Mouse (Mus musculus) heart, adult 8-10 months (tissue): ENCODE data around the gene Tubgcp3. TPM values are rescaled to one million over a fixed set of nuclear protein-coding genes. Genes with fewer than 3 reads are reported as not detected.

ENCODE experiments used
- DNase-seq: peaks from one replicate; pipeline ENCODE4 v3.0.0; 2022; ENCODE audit warnings: low spot score
- total RNA-seq, 4 experiments: library from RNA; stranded (reverse); gene quantifications; 2 replicates each; pipeline ENCODE4 v1.2.4; 2022

Tubgcp3 gene
- total RNA-seq = 10 to 100 TPM; 11.0 to 13.7 (median 12.6) TPM

DNA sequence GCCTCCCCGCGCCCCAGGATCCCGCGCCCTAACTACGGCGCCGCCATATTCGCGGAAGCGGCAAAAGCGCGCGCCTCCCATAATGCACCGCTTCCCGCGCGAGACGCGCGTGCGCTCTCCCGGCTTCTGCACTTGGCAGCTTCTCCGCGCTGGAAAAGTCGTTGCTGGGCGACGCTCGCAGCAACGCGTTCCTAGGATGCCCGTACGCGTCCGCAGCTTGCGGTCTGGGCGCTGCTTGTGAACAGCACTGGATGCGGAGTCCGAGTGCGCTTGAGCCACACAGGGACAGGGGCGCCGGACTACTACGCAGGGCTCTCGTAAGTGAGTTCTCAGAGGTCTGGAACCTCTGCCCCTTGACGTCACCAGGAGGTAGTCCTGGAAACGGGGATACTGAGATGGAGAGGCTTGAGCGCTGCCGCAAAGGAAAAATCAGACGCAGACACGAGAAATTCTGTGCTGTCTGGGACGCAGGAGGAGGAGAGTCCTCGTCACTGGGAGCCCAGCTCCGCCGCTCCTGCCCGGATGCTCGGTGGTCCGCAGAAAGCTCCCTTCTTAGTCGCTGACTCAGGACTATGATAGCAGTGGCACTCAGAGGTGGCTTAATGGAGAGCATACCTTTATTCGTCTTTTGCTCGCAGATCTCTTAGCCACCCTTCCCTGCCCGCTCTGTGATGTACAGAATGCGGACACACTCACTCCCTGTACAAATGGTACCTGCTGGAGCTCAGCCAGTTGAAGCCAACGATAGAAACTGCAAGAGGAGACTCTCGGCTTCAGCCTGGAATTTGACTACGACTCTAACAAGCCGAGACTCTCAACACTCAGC, at the start of gene Tubgcp3:
Tubgcp3 (minus strand) TSS at position 193 of the 826 bp plus-strand sequence.
- peak; percentile 86 for DNase-seq

DNA sequence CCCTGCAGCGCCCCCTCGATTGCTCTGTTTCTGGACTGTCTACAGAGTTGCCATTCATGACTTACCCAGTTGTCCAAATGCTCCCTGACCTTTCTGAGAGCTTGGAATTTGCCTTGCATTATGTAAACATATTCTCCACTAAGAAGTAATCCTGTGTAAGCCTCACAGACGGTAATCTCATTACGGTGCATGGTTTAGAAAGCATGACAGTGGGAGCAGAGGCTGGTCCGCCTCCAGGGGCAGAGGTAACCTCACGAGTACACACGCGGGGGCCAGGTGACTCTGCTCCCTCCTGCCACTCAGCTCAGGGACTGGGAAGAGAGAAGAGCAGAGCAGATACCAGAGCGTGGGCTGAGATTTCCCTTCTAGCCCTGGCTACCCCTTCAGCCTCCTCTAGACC, 47.0 kb upstream of the Tubgcp3 start:
- no peak for DNase-seq

DNA sequence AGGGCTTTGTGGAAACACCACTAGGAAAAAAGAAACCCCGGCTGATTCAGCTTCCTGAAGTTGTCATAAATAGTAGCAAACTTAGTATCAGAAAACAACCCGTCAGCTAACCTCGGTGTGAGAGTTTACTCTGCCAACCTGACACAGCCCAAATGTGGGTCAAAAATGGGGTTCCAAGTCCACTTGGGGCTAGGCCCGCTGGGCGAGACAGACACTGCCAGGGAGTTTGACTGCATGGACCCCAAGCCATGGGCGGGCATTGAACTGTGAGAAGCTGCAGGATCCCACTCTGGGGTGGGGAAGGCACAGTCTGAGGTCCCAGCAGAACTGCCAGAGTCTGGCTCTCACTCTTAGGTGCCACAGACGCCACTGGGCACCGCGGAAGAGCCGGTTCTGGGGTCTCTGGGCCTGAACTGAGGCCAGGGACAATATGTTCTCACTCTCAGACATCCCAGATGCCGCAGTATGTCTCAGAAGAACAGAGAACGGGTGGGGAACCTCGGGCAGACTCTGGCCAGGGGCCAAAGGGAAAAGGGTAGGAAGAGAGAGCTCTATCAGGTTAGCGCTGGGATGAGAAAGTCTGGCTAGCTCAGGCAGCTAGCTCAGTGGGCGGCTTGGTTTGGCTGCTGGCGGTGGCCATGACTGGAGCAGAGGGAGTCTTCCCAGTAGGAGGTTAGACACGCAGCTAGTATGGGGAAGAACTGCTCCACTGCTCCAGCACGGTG, 44.0 kb upstream of the Tubgcp3 start:
- no peak for DNase-seq

DNA sequence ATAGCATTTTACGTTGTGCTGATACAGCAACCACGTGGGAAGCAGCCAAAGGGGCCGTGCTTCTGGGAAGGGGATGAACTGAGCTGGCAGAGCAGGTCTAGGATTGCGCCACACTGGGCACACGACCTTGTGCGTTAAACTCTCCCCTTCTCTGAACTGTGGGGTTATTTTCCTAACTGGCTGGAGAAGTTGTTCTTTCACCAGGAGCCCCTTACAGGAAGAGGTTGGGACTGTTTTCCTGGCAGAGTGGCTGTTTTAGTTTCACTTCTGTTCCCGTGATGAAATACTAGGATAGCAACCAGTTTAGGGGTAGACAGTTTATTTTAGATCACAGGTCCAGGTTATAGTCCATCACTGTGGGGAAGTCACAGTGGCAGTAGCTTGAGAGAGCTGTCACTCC, 39.6 kb upstream of the Tubgcp3 start:
- no peak for DNase-seq

DNA sequence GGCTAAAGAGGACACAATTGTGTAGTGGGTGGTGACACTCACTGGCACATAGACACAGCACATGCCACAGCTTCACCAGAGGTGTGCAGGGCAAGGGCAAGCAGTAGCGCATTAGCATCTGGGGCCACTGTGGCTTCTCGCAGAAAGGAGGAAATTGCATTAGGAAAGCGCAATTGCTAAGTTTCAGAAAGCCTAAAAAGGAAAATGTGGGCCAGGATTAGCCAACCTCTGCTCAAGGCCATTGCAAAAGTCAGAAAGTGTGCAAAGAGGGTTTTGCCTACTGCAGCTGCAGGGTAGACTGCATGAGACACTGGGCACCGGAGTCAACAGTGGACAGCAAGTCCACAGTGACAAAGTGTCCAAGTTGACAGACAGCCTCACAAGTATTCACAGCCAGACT, 31.5 kb upstream of the Tubgcp3 start:
- DNase-seq = no peak

DNA sequence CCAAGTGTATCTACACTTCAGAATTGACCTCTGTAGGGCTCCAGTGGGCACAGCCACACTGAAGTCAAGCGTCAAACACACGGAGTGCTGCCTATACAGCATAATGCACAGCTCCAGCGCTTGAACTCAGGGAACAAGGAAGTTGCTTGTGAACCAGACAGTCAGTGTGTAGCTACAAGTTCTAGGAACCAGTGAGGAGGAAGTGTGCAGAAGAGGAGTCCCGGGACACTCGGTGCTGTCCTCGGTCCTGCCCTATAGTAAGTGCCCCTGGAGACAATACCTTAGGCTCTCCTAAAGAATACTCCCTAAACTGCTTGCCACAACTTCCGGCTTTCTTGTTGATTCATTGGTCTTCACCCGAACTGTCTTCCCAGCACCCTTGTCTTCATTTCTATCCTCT, 30.2 kb upstream of the Tubgcp3 start:
- DNase-seq = no peak

DNA sequence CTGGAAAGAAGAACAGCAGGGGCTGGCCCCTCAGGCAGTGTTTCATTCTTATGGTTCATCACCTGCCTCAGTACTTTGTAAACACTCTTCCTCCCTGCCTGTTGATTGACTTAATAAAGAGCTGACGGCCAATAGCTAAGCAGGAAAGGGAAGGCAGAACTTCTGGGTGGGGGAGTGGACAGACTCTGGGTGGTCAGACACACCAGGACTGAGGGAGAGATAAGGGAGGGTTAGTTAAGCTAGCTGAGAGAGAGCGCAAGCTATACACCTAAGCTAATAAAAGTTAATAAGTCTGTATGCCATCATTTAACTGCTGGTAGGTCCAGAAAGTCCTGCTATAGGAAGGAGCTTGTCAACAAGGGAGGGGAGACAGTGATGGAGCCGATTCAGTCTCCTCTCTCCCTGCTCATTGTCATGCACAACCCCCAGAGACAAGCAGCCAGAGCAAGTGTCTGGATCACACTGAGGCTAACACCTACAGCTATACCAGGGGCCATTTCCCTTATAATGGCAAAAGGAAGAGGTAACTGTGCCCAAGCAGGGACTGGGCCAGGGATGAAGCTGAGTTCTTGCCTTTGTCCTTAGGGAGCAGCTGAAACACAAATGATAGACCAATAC, 26.7 kb upstream of the Tubgcp3 start:
- no peak for DNase-seq

DNA sequence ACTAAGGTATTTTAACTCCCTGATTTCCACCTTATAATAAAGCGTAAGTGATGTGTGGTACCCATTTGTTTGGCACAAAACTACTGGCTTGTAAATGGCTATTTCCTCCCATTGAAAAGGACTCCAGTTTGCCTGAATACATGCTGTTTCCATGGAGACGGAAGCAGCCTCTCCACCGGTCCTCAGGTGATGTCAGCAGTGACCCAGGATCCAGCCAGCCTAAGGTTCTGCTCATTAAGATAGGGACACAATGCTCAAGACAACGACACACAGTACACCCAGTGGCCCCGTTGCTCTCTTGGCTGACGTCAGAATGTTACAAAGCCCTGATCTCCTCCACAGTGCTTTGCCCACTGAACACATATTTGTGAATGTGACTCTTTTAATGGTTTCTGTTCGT, 16.8 kb upstream of the Tubgcp3 start:
- DNase-seq = no peak

DNA sequence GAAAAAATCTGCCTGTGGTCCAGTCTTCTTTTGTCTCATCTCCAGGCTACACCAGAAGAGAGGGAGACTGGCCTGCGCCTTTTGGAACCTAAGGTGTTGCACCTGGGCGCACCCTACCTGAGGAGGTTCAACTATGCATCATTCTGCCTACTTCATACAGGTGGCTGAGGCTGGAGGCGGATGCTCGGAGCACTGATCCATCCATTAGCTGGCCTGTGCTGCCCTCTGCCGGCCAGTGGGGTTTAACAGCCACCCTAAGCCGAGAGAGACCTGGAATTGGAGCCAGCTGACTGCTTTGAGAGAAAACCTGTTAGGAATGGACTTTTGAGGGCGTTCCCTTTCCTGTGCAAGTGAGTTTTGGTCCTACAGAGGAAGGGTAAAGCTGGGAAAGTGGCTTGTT, 5.5 kb upstream of the Tubgcp3 start:
- DNase-seq = peak; percentile 73

DNA sequence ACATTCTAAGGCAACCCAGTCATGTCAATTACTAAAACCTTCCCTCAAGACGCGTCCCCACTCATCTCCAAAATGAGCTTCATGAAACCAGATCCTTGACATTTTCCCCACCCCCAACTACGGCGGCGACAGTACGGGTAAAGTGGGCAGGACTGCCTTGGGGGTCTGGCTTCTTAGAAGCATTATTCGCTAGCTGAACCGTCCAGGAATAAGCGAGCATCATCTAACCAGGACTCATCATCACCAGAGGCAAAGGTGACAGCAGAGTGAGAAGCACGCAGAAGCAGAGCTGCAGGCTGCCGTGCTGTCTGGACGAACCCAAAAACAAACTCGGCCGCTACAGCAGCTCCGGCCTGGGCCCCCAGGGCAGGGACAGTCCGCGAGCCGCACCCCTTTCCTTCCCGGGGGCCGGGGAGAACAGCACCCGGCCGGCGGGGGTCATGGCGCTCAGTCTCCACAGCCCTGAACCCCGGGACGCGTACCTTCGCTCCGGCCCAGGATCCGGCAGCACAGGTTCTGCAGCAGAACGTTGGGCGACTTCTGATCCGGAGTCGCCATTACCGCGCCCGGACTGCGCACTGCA, 484 bp downstream of the Tubgcp3 start:
- no peak for DNase-seq

DNA sequence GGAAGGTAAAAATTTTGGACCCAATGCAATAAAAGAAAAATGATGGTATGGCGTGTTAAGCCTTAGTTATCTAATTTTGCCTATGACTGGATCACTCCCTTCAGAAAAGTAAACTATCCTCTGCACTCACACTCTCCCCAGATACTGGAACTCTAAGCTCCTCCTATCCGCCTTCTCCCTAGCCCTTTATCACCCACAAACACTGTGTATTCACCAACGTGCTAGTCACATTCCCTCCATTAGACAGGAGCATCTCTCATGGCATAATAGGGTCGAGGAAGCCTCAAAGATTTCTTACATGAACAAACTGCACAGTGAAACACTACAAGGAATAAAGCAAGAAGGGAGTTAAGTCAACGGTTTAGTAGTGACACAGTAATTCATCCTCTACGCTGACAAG, 1.1 kb downstream of the Tubgcp3 start:
- no peak for DNase-seq

DNA sequence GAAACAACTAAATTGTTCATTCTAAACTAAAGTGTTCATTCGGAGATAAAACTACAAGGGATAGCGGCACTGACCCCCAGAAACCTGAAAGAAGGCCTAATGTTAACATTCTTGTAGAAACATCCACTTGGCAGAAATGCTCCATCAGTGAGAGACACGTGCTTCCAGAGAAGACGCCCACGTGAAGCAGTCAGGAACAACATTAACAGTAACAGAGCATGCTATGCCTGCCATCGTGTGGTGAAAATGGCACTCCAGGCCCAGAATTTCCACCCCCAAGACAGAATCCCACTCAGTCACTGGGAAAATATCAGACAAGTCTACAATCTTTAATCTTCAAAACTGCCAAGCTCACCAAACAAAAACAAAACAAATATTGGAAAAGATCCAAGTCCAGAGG, 3.2 kb downstream of the Tubgcp3 start:
- DNase-seq = no peak

DNA sequence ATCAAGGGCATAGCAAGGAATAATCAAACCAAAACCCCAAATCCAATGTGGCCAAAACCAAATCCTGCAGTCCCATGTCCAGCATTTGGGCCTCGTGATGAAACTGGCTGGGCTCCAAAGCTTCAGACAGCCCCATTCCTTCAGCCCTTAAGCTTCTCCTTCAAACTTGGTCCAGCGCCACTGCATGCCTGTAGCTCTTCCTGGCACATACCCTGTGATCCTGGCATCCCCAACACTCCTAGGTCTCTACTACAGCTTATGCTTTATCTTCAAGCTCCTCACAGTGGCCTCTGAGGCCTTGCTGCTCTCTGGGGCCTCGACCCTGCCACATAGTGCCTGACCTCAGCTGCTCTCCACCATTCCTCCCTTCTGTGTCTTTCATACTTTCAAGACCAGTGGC, 5.5 kb downstream of the Tubgcp3 start:
- DNase-seq = peak; percentile 42

DNA sequence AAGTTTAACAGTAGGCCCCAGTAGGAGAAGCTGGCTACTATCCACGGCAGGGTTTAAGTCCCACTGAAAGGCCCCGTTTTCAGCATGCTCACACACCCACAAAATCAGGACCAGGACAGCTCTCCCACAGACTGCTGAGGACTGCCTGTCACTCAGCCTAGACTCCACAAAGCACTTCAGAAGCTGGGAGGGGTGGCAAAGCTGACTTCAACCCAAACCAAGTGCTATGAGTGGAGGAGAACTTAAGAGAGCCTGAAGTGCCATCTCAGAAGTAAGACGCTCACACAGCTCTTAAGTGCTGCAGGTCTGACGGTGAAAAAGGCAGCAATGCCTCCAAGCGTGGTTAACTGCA, 9.0 kb downstream of the Tubgcp3 start:
- DNase-seq = no peak

DNA sequence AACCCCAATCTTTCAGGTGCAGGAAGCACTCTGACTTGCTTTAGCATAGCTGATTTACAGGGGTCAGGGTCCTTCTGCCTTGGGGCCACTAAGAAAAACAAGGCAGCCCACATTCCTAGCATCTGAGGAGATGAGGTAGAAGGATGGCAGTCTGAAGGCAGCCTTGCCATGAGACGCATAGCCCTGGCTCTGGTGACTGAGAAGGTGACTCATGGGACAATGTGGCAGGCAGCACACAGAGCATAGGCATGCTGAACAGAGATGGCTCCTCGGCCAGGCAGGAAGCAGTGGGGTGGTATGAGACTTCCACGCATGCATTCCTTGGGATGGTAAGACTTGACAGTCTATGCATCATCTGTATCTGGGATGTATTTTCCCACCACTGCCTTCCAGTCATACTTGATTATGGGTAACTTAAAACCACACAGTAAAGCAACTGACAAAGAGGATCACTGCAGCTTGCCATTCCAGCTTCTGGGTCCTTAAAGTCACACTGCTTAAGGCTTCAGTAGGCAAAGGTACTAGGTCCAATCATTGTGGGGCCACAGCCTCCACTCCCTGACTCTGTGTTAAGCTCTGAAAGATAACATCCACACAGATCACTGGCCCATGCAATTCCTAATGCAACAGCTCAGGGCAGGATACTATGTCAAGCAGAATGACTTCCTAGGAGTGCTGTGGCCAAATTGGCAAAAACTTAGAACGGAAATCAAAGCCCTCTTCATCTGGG, 9.5 kb downstream of the Tubgcp3 start:
- no peak for DNase-seq

DNA sequence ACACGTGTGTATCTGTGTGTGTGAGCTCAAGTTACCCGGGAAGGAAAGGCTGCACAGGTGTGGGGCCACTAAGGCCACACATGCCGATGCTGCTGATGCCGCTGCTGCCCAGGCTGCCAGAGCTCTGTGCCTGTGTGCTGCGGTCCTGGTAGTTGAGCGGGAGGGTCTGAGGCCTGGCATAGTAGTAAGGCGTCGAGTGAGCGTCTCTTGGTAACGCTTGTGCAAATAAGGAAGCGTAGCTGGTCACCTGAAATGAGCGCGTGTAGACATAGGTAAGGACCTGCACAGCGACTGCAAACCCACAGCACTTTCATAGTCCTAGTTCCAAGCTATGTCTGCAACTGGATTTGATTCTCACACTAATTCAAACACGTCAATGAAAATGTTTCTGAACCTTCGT, 14.6 kb downstream of the Tubgcp3 start:
- DNase-seq = no peak

DNA sequence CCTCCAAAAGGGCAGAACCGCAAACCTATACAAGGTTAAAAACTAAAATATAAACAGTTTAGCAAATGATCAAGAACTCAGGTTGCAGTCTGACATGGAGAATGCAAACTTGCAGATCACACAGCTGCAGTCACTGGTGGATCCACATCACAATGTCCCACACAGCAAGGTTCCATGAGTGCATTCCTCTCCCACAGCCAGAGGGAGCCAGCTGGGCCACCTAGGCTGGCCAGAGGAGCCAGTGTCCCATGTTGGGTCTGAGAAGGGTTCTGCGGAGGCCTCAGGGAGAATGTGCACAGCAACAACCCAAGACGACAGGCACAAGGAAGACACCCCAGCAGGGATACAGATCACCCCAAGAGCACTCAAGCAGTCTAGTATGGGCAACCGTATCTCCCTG, 20.8 kb downstream of the Tubgcp3 start:
- no peak for DNase-seq

DNA sequence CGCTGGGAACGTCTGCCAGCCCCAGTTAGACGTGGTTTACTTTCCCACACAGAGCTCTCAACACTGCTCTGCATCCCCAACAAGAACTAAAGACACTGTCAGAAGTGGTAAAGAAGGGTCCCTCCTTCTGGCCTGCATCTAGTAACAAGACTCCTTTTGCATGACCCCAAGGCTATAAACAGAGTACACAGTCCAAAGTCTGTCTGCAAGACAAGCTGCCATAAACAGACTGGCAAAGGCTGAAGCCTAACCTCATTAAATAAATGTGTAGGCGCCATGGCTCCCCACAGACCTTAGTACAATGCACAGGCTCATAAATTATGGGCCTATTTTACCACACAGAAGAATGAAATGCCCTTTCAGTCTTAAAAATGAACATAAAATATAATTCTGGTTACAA, 21.6 kb downstream of the Tubgcp3 start:
- DNase-seq = no peak

DNA sequence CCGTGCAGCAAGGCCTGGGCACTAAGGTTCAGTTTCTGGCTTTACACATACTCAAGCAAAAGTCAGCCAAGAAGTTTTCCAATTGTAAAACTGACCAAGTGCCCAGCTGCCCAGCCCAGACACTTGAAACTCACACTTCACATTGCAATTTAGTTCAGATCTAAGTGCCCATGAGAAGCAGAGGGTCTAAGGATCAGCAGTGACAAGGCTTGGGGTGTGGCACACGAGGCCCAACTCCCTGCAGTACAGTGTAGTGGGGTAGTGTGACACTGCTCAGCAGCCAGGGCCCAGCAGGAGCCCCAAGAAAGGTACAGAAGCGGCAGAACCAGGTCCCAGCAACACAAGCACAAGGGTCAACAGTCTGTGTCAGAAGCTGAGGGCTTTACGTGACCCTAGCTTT, 23.1 kb downstream of the Tubgcp3 start:
- DNase-seq = no peak

DNA sequence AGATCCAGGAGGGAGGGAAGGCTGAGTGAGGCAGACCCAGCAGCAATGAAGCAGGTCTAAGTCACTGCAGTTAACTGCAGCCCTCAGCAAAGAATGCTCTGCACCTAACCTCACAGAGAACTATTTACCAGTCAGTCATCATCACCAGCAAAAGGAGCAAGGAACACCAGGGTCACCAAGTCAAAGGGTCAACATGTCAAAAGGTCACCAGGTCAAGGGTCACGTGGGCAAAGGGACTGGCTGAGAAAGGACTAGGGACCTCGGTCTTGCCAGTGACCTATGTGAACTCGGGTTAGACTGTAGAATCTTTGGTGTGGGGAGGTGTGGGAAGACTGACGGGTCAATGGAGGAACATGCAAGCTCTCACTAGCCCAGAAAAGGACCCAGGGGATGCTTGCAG, 25.5 kb downstream of the Tubgcp3 start:
- DNase-seq = no peak

DNA sequence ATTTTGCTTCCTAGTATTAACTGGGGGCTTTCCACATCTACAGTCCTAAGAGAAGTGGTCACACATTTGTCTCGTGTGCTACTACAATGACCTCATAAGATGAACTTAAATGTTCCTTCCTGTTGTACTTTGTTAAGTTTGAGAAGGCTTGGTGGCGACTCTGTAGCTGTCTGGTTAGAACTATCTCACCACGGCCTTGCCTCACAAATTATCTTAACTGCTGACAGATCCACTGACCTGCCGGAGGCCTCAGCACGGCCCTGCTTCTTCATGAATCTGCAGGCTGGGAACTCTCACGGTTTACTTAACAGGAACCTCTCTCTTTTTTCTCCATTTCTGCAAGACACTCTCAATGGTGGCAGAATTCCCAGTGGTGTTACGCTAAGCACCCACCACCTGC, 27.2 kb downstream of the Tubgcp3 start:
- DNase-seq = no peak

DNA sequence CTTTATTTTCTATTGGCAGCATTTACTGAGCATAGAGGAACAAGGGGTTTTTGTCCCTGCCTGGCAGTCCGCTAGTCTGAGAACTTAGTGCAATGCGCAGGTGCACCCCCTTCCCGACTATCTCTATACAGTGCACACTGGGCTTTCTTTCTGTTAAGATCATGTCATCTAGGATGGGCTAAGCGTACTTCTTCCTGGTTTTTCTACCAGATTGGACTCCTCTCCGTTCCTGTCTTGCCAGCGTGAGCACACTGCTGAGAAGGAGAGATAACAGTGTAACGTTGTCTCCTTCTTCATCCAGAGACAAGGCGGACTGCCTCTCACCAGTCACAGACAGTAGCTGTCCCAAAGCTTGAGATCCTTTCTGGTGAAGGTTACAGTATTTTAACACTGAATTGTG, 27.7 kb downstream of the Tubgcp3 start:
- DNase-seq = no peak
